Mouse (Mus musculus): ENCODE data around the gene Notch4.

DNA sequence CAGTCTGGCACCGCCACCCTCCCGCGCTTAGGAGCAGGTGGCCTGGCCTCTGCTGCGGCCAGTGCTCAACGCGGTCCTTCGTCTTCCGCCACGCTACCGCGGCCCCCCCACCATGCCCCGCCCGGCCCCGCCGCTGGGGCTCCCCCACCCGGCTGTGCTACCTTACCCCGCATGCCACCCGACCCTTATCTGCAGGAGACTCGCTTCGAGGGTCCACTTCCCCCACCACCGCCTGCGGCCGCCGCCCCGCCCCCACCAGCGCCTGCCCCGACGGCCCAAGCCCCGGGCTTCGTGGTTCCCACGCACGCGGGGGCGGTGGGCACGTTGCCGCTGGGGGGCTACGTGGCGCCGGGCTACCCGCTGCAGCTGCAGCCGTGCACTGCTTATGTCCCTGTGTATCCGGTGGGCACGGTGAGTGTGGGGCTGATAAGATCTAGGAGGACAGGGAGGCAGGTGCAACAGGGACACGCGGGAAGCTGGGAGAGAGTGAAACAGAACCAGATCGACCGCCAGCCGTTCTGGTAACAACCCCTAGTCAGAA, 66.8 kb downstream of the Notch4 start:
- TF ChIP-seq CHD2 (IDR thresholded peaks at IDR 0.05; ENCODE audit: low read depth, low read length) (no peak), MAFK (IDR thresholded peaks at IDR 0.05; ENCODE audit: insufficient read depth, low read depth, low read length) (no peak)
